In genomic region chr17:6066021-6066420, GRCm38 (mm10) we compare ENCODE assay signal across 18 mouse cellular contexts. TPM values are rescaled to one million over a fixed set of nuclear protein-coding genes. Genes with fewer than 3 reads are reported as not detected.
DNase-seq lines count a peak whose midpoint lies in the region.
"Had no signal": no experiment of that assay in that cellular context is flagged by ENCODE, and none has a peak within 500 bp of the region (broad histone marks: within the 10 kb centered on the region; RNA-seq: fewer than 3 reads in every experiment).

No protein-coding gene starts in this region.

- DNase-seq in adrenal gland, adult 2 months: peak; percentile 69
- DNase-seq in adrenal gland, postnatal 4 days (ENCODE audit: low spot score in 2 of 2): no peak
- DNase-seq in 3T3-L1 (ENCODE audit: low read depth, low spot score): peak; percentile 56
- DNase-seq in adrenal gland, postnatal 10 days: peak; percentile 77
- peak; percentile 27 for DNase-seq in fibroblast of lung, adult 2 months (ENCODE audit: low read depth)
- DNase-seq in ovary, postnatal 36 days (ENCODE audit: low spot score): no peak
- DNase-seq in lung, adult 18-20 months: no peak
- DNase-seq: cerebellum, adult 11 months; cerebellum, adult 9-10 months; embryo, embryonic 11 days; gastrocnemius, postnatal 25 days; heart, adult 2 months; kidney, postnatal 14 days; liver, postnatal 0 days; lung, postnatal 10 days; right cerebral cortex, postnatal 25 days; thymus, adult 18-20 months; thymus, postnatal 25 days had no signal

RNA-seq across cellular contexts. Expression of gene Serac1, which starts 13.5 kb away (rescaled TPM):
- total RNA-seq in adrenal gland, adult 2 months (2021): 1 to 10 TPM; 5.3 to 6.9 TPM
- 2.8 and 4.9 TPM in 2 replicates for polyA plus RNA-seq in adrenal gland, adult 2 months (2012; rRNA removed)
- total RNA-seq in adrenal gland, postnatal 4 days (2021): 1 to 10 TPM; 7.7 to 8.7 TPM
- 1 to 10 TPM; 5.4 to 8.2 TPM for total RNA-seq in adrenal gland, postnatal 10 days (2021)

RNA-seq across cellular contexts. Expression of gene Gtf2h5, which starts 13.6 kb away (rescaled TPM):
- total RNA-seq in adrenal gland, adult 2 months (2021): 10 to 100 TPM; 60.6 to 93.9 TPM
- 3.9 and 4.5 TPM in 2 replicates for polyA plus RNA-seq in adrenal gland, adult 2 months (2012; rRNA removed)
- 10 to 100 TPM; 90.6 to 95.0 TPM for total RNA-seq in adrenal gland, postnatal 4 days (2021)
- total RNA-seq in adrenal gland, postnatal 10 days (2021): 10 to 100 TPM; 90.9 to 96.9 TPM

RNA-seq across cellular contexts. Expression of gene Tulp4, which starts 40.2 kb away (rescaled TPM):
- 10 to 100 TPM; 66.5 to 85.6 TPM for total RNA-seq in adrenal gland, adult 2 months (2021)
- 53.3 and 66.6 TPM in 2 replicates for polyA plus RNA-seq in adrenal gland, adult 2 months (2012; rRNA removed)
- 100 to 1,000 TPM in 1 of 2 experiments, 10 to 100 TPM in 1; 99.4 to 101 TPM for total RNA-seq in adrenal gland, postnatal 4 days (2021)
- 10 to 100 TPM; 66.8 to 82.4 TPM for total RNA-seq in adrenal gland, postnatal 10 days (2021)

Comparison
In these comparisons a context has a peak if more than half of its experiments do, and no peak if none do; other contexts are left out.
1. DNase-seq: peak in adrenal gland, adult 2 months (single experiment), 3T3-L1 (single experiment), adrenal gland, postnatal 10 days (single experiment) and fibroblast of lung, adult 2 months (single experiment); none in adrenal gland, postnatal 4 days (0 of 2), ovary, postnatal 36 days (single experiment) and lung, adult 18-20 months (0 of 2).